Mouse (Mus musculus) olfactory bulb, adult 2 months (tissue): ENCODE measurements around the gene Adamtsl1.

Source experiments
- CTCF ChIP-seq: fragments of 200-500 bp; IDR thresholded peaks from 2 replicates; pipeline ENCODE4 v1.5.1; 2012; ENCODE audit warnings: low read depth, mild to moderate bottlenecking, low read length, moderate library complexity; ENCODE audit not compliant: insufficient read depth
- POLR2A ChIP-seq: fragments of 200-500 bp; IDR thresholded peaks from 2 replicates; pipeline ENCODE4 v1.6.1; 2012; ENCODE audit warnings: mild to moderate bottlenecking, low read depth, low read length, moderate library complexity; ENCODE audit not compliant: insufficient read depth

- TF ChIP-seq POLR2A (no peak), CTCF (no peak)
These were observed 612.7 kb downstream of the Adamtsl1 start for GRCm38 (mm10) chr4:86126636-86127035.
